Mouse (Mus musculus) central nervous system, embryonic 14 days (tissue): Measurements from ENCODE around the gene Cd180. TPM values are rescaled to one million over a fixed set of nuclear protein-coding genes. Genes with fewer than 3 reads are reported as not detected.

ENCODE experiments used
- polyA plus RNA-seq: library from polyadenylated mRNA; depleted of rRNA; stranded (reverse); fragments of >200 nt; gene quantifications from 2 replicates; pipeline ENCODE4 v1.2.3, GENCODE M21; 2012; rRNA removed

Cd180 gene
- polyA plus RNA-seq = 1.0 and 1.5 TPM in 2 replicates

DNA sequence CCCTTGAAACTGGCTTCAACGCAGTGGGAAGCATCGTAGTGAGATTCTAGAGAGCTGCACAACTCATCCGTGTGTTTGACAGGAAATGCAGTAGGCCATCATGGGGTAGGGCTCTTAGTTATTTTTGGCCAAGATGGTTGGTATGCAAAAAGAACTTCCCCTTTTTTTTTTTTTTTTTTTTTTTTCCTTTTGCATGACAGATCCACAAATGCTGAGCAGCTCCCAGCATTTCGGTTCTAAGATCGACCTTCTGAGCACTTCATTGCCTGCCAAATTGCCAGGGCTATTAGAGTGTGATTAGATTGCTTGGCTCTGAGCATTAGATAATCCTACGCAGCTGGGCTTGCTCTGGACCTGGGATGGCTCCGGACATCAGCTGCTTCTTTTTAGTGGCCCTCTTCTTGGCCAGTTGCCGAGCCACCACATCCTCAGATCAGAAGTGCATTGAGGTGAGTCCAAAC is at the start of gene Cd180:
Gene Cd180, plus strand, starts transcription at position 218 of the 461 bp plus-strand sequence.

